In genomic region chr6:94183354-94183851, GRCm38 (mm10) we compare ENCODE assay signal across 10 mouse cellular contexts.
DNase-seq lines count a peak whose midpoint lies in the region; ATAC-seq and TF ChIP-seq lines count a peak whose summit lies in the region.
"Had no signal": no experiment of that assay in that cellular context is flagged by ENCODE, and none has a peak within 500 bp of the region (broad histone marks: within the 10 kb centered on the region; RNA-seq: fewer than 3 reads in every experiment).

No protein-coding gene starts in this region.

- TF ChIP-seq CTCF in small intestine, adult 2 months (IDR thresholded peaks at IDR 0.05; ENCODE audit: extremely low read depth, insufficient read length, insufficient replicate concordance, low read depth, low read length), result no peak

- no peaks in the 10 kb centered on the region for H3K36me3 ChIP-seq in ES-E14 (ENCODE audit: control insufficient read depth, insufficient read depth, low read length, poor library complexity, severe bottlenecking)
- no peaks in the 10 kb centered on the region for H3K36me3 ChIP-seq in embryonic facial prominence, embryonic 12.5 days
- no peaks in the 10 kb centered on the region for H3K36me3 ChIP-seq in intestine, embryonic 15.5 days
- no peaks in the 10 kb centered on the region for H3K36me3 ChIP-seq in small intestine, adult 2 months (ENCODE audit: control insufficient read depth, insufficient read depth, low read length)
- H3K36me3 ChIP-seq: neural tube, embryonic 12.5 days had no signal

- peak; percentile 6 for DNase-seq in gastrocnemius, postnatal 10 days
- no peak for DNase-seq in gastrocnemius, postnatal 4 days (ENCODE audit: low spot score in 2 of 2)
- DNase-seq in ES-E14 (ENCODE audit: low read depth, low spot score), result no peak

- in situ Hi-C loops in ES-E14 (cut with MboI; ENCODE audit: low sequenced_read_pairs in 2 of 2, unreplicated experiment in 2 of 2), result no loop called here

- H3K9me3 ChIP-seq in ES-E14 (ENCODE audit: control insufficient read depth, insufficient read depth, low read depth, low read length), result no peaks in the 10 kb centered on the region
- H3K9me3 ChIP-seq in embryonic facial prominence, embryonic 12.5 days, result no peaks in the 10 kb centered on the region
- no peaks in the 10 kb centered on the region for H3K9me3 ChIP-seq in intestine, embryonic 15.5 days
- H3K9me3 ChIP-seq: neural tube, embryonic 12.5 days had no signal

- 49% methylated on average over 14 of the region's 14 CpGs for WGBS in embryonic facial prominence, embryonic 12.5 days
- WGBS in intestine, embryonic 15.5 days, result 45% methylated on average over 14 of the region's 14 CpGs
- WGBS in small intestine, adult 2 months, result 20% methylated on average over 14 of the region's 14 CpGs

- H3K4me1 ChIP-seq in ES-E14 (ENCODE audit: control insufficient read depth in 2 of 2, insufficient read depth in 2 of 2, low read length in 2 of 2, poor library complexity in 1 of 2), result peaks cover 20 to 28% of the 10 kb centered on the region in 2 experiments
- H3K4me1 ChIP-seq in embryonic facial prominence, embryonic 12.5 days, result peaks cover 41% of the 10 kb centered on the region
- peaks cover 43% of the 10 kb centered on the region for H3K4me1 ChIP-seq in intestine, embryonic 15.5 days (replicated peaks)
- H3K4me1 ChIP-seq in small intestine, adult 2 months (ENCODE audit: control insufficient read depth, insufficient read depth, insufficient read length, low read length), result peaks cover 24% of the 10 kb centered on the region

- no peak for TF ChIP-seq POLR2A in small intestine, adult 2 months (IDR thresholded peaks at IDR 0.05; ENCODE audit: low read depth, low read length)

- 0 out of 4 replicates have a peak overlapping the region, but pooled peaks of 1 of the 2 experiments have one; percentile 22 for H3K4me3 ChIP-seq in ES-E14 (ENCODE audit: insufficient read depth in 1 of 2, low read depth in 1 of 2, low read length in 2 of 2, poor library complexity in 1 of 2, severe bottlenecking in 1 of 2)
- H3K4me3 ChIP-seq in embryonic facial prominence, embryonic 12.5 days, result no peak overlapping the region
- no peak overlapping the region for H3K4me3 ChIP-seq in intestine, embryonic 15.5 days (replicated peaks)
- H3K4me3 ChIP-seq in small intestine, adult 2 months (ENCODE audit: low read depth, low read length), result no peak overlapping the region
- H3K4me3 ChIP-seq: neural tube, embryonic 12.5 days had no signal

- peak overlapping the region; percentile 59 for H3K27ac ChIP-seq in ES-E14 (ENCODE audit: insufficient read depth, low read depth, low read length, poor library complexity, severe bottlenecking)
- H3K27ac ChIP-seq in embryonic facial prominence, embryonic 12.5 days, result peak overlapping the region; percentile 18
- H3K27ac ChIP-seq in intestine, embryonic 15.5 days, result peak overlapping the region; percentile 25
- peak overlapping the region; percentile 53 for H3K27ac ChIP-seq in small intestine, adult 2 months (ENCODE audit: insufficient read depth, low read depth, low read length)
- H3K27ac ChIP-seq: neural tube, embryonic 12.5 days had no signal

- no peaks in the 10 kb centered on the region for H3K27me3 ChIP-seq in embryonic facial prominence, embryonic 12.5 days
- no peaks in the 10 kb centered on the region for H3K27me3 ChIP-seq in intestine, embryonic 15.5 days (replicated peaks)
- H3K27me3 ChIP-seq in small intestine, adult 2 months (ENCODE audit: control insufficient read depth, insufficient read depth, low read length), result no peaks in the 10 kb centered on the region
- H3K27me3 ChIP-seq: CH12.LX; neural tube, embryonic 12.5 days had no signal

- H3K9ac ChIP-seq in ES-E14 (ENCODE audit: insufficient read depth, low read depth, low read length, poor library complexity, severe bottlenecking), result no peak overlapping the region; the same call in 1 of the 2 replicates
- H3K9ac ChIP-seq in embryonic facial prominence, embryonic 12.5 days, result no peak overlapping the region
- no peak overlapping the region for H3K9ac ChIP-seq in intestine, embryonic 15.5 days
- H3K9ac ChIP-seq: neural tube, embryonic 12.5 days had no signal

- H3K4me2 ChIP-seq in embryonic facial prominence, embryonic 12.5 days (replicated peaks), result no peak overlapping the region
- no peak overlapping the region; the same call in 1 of the 2 replicates for H3K4me2 ChIP-seq in intestine, embryonic 15.5 days (replicated peaks)
- H3K4me2 ChIP-seq: neural tube, embryonic 12.5 days had no signal

- ATAC-seq in embryonic facial prominence, embryonic 12.5 days (ENCODE audit: insufficient number of reproducible peaks, insufficient read depth, low FRiP score, low TSS enrichment), result no peak
- ATAC-seq in intestine, embryonic 15.5 days, result no peak
- ATAC-seq in megakaryocyte progenitor cell, adult 5-6 weeks (replicated peaks; ENCODE audit: poor library complexity), result no peak
- no peak for ATAC-seq in erythroblast, adult 5-6 weeks (replicated peaks; ENCODE audit: low FRiP score, poor library complexity, severe bottlenecking)

TF ChIP-seq in ES-E14, 5 proteins besides CTCF, POLR2A, EP300 and RAD21:
- no peak for TF ChIP-seq HCFC1 (IDR thresholded peaks at IDR 0.05; ENCODE audit: borderline replicate concordance, insufficient read depth, low read length)
- TF ChIP-seq CHD2 (IDR thresholded peaks at IDR 0.05; ENCODE audit: low read depth, low read length), result no peak
- no peak for TF ChIP-seq ZC3H11A (IDR thresholded peaks at IDR 0.05; ENCODE audit: borderline replicate concordance, low read depth, low read length)
- no peak for TF ChIP-seq ZNF384 (IDR thresholded peaks at IDR 0.05; ENCODE audit: low read depth, low read length)
- no peak for TF ChIP-seq MAFK (IDR thresholded peaks at IDR 0.05; ENCODE audit: insufficient read depth, low read depth, low read length)
TF ChIP-seq in ES-E14: peak in this region for 0.
